Mouse (Mus musculus) ES-E14 (cell line): ENCODE data around the gene Gm17175. TPM values are rescaled to one million over a fixed set of nuclear protein-coding genes. Genes with fewer than 3 reads are reported as not detected.
"Not testable (repeated sequence)": the region's sequence is repeated elsewhere in the genome, so short reads cannot be mapped to it uniquely, and the experiment has no call there.

Source experiments
- DNase-seq: peaks from one replicate; pipeline ENCODE4 v3.0.0-alpha.2; 2013; ENCODE audit warnings: low read depth, low spot score
- H3K27ac ChIP-seq: 2 replicates; pipeline ENCODE4 v1.5.1; 2012; ENCODE audit warnings: low read depth, mild to moderate bottlenecking, low read length, moderate library complexity, mixed read lengths; ENCODE audit not compliant: poor library complexity, insufficient read depth, severe bottlenecking
- H3K36me3 ChIP-seq: 2 replicates; pipeline ENCODE4 v1.6.1; 2012; ENCODE audit warnings: mild to moderate bottlenecking, low read length, moderate library complexity, mixed read lengths; ENCODE audit not compliant: control insufficient read depth, poor library complexity, insufficient read depth, severe bottlenecking
- H3K4me1 ChIP-seq, 2 experiments: fragments of 150-350 bp in 1 of 2; sonication (generic) in 1 of 2; 2 replicates each; pipeline ENCODE4 v1.6.1; 2012; ENCODE audit warnings: low read length in 2 of 2, mild to moderate bottlenecking in 1 of 2, mixed read lengths in 1 of 2; ENCODE audit not compliant: control insufficient read depth in 2 of 2, insufficient read depth in 2 of 2, poor library complexity in 1 of 2
- H3K4me3 ChIP-seq, 2 experiments: fragments of 150-350 bp in 1 of 2; sonication (generic) in 1 of 2; 2 replicates each; pipeline ENCODE4 v1.5.1; 2012; ENCODE audit warnings: low read length in 2 of 2, low read depth in 1 of 2, mild to moderate bottlenecking in 1 of 2, mixed read lengths in 1 of 2; ENCODE audit not compliant: insufficient read depth in 1 of 2, poor library complexity in 1 of 2, severe bottlenecking in 1 of 2
- H3K9ac ChIP-seq: 2 replicates; pipeline ENCODE4 v1.6.1; 2012; ENCODE audit warnings: low read depth, mild to moderate bottlenecking, low read length, mixed read lengths; ENCODE audit not compliant: poor library complexity, insufficient read depth, severe bottlenecking
- H3K9me3 ChIP-seq: fragments of 150-350 bp; sonication (generic); 2 replicates; pipeline ENCODE4 v1.6.1; 2012; ENCODE audit warnings: low read depth, mild to moderate bottlenecking, low read length; ENCODE audit not compliant: control insufficient read depth, insufficient read depth
- CHD2 ChIP-seq: IDR thresholded peaks from 2 replicates; pipeline ENCODE4 v1.6.1; 2014; ENCODE audit warnings: mild to moderate bottlenecking, low read depth, low read length, inconsistent platforms
- HCFC1 ChIP-seq: IDR thresholded peaks from 2 replicates; pipeline ENCODE4 v1.6.1; 2012; ENCODE audit warnings: low read length, inconsistent platforms, borderline replicate concordance; ENCODE audit not compliant: insufficient read depth
- MAFK ChIP-seq: IDR thresholded peaks from 2 replicates; pipeline ENCODE4 v1.6.1; 2014; ENCODE audit warnings: mild to moderate bottlenecking, low read depth, low read length, inconsistent platforms; ENCODE audit not compliant: insufficient read depth
- ZC3H11A ChIP-seq: IDR thresholded peaks from 2 replicates; pipeline ENCODE4 v1.6.1; 2012; ENCODE audit warnings: low read depth, mild to moderate bottlenecking, inconsistent platforms, low read length, borderline replicate concordance
- ZNF384 ChIP-seq: IDR thresholded peaks from 2 replicates; pipeline ENCODE4 v1.6.1; 2012; ENCODE audit warnings: low read depth, low read length, inconsistent platforms
- in situ Hi-C, 2 experiments: fragments of 600-800 bp; cut with MboI; formaldehyde crosslinking; loops; one replicate each; pipeline ENCODE4 v1.15.1; 2025; ENCODE audit warnings: low sequenced_read_pairs in 2 of 2, inconsistent platforms in 1 of 2; ENCODE audit not compliant: unreplicated experiment in 2 of 2
- total RNA-seq: library from RNA; depleted of rRNA; stranded (reverse); fragments of 300-350 nt; gene quantifications from 2 replicates; pipeline ENCODE4 v1.2.3, GENCODE M21; 2012; rRNA removed

The Gm17175 gene
- not detected in 2 replicates for total RNA-seq

DNA sequence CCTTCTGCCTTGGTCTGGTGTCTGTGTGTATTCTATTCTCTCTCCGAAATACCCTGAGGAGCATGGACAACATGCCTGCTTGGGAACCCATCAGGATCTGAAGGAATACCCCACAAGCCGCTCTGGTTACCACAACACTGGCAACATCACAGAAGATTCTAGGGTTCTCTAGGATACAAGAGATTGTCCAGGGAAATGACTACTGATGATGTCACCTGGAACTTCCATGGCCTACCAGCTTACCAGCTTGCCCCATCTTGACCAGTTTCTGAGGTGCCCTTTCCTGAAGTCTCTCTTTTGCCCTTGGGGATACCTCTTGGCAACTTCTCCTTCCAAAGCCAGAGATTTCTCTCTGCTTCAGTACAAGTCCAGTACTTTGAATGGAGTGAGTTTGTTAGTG lies at the start of gene Gm17175:
Gene Gm17175 (minus strand): TSS at position 101 of the 400 bp plus-strand sequence.
- H3K36me3 ChIP-seq, H3K4me3 ChIP-seq, H3K9ac ChIP-seq, H3K9me3 ChIP-seq, DNase-seq, H3K27ac ChIP-seq, in situ Hi-C loops, H3K4me1 ChIP-seq: not testable (repeated sequence)

DNA sequence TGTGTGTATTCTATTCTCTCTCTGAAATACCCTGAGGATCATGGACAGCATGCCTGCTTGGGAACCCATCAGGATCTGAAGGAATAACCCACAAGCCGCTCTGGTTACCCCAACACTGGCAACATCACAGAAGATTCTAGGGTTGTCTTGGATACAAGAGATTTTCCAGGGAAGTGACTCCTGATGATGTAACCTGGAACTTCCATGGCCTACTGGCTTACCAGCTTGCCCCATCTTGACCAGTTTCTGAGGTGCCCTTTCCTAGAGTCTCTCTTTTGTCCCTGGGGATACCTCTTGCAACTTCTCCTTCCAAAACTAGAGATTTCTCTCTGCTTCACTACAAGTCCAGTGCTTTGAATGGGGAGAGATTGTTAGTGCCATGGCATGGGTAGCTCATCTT lies 37.3 kb upstream of the Gm17175 start, which contains the start of gene Gm17078:
Gene Gm17078 (minus strand): TSS at position 101 of the 400 bp plus-strand sequence.
- no peak within 1 kb of the TSS for H3K27ac ChIP-seq
- no peaks in the 10 kb centered on the region for H3K36me3 ChIP-seq
- H3K4me3 ChIP-seq: no peak within 1 kb of the TSS
- in situ Hi-C loops: no loop called here
- TF ChIP-seq HCFC1: no peak
- TF ChIP-seq ZC3H11A: no peak
- TF ChIP-seq CHD2: no peak
- no peak for TF ChIP-seq ZNF384
- TF ChIP-seq MAFK: no peak
- no peak within 1 kb of the TSS for H3K9ac ChIP-seq
- H3K4me1 ChIP-seq: no peaks in the 10 kb centered on the region
- no peaks in the 10 kb centered on the region for H3K9me3 ChIP-seq
- no peak for DNase-seq

DNA sequence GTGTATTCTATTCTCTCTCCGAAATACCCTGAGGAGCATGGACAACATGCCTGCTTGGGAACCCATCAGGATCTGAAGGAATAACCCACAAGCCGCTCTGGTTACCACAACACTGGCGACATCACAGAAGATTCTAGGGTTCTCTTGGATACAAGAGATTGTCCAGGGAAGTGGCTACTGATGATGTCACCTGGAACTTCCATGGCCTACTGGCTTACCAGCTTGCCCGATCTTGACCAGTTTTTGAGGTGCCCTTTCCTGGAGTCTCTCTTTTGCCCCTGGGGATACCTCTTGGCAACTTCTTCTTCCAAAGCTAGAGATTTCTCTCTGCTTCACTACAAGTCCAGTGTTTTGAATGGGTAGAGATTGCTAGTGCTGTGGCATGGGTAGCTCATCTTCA lies 18.2 kb upstream of the Gm17175 start, which contains the start of gene Gm17174:
Gene Gm17174 (minus strand): TSS at position 101 of the 400 bp plus-strand sequence.
- not testable (repeated sequence) for H3K27ac ChIP-seq, H3K9ac ChIP-seq, H3K9me3 ChIP-seq, DNase-seq, H3K36me3 ChIP-seq, H3K4me3 ChIP-seq, H3K4me1 ChIP-seq
- in situ Hi-C loops: loop anchor here (10.0 to 25.0 kb wide), 3 partner anchors 93 to 123 kb away; partner anchors contain the start of genes Gm17079 (in 1 of the 2) and Gm5800 (in 1 of the 2)

DNA sequence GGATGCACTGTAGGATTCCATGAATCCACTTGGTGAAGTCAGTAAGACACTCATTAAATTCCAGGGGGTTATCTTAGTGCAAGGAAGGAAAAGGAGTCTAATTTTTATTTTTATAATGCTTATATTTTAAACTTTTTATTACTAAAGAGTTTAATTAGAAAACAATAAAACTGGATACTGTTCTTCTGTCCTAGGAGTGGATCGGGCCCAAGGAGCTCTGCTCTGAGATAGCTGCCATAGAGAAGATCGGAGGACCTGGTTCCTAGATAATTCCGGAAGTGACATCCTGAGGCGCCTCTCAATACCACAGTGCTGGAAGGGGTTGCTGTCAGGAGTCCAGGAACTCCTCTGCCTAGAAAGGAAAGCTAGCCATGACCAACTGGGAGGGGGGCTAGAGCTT lies 21.4 kb downstream of the Gm17175 start, which contains the start of gene Gm5622:
Gene Gm5622 (plus strand): TSS at position 301 of the 400 bp plus-strand sequence.
- Histone ChIP-seq H3K9me3 (no peaks in the 10 kb centered on the region), H3K4me3 (no peak within 1 kb of the TSS), H3K4me1 (no peaks in the 10 kb centered on the region), H3K9ac (no peak within 1 kb of the TSS), H3K27ac (no peak within 1 kb of the TSS), H3K36me3 (no peaks in the 10 kb centered on the region)
- in situ Hi-C loops: no loop called here
- DNase-seq: no peak
- TF ChIP-seq CHD2: no peak
- TF ChIP-seq ZNF384: no peak
- no peak for TF ChIP-seq HCFC1
- no peak for TF ChIP-seq ZC3H11A
- no peak for TF ChIP-seq MAFK

Other genes with a start within 250 kb of the Gm17175 start
- not detected in 2 replicates for gene Gm7247, start 212.3 kb downstream of the Gm17175 start, total RNA-seq
- not detected in 2 replicates for gene Vmn2r88, start 163.2 kb downstream of the Gm17175 start, total RNA-seq
- gene Vmn2r89, start 122.2 kb downstream of the Gm17175 start, total RNA-seq: not detected in 2 replicates
- not detected in 2 replicates for gene Gm5622, start 21.3 kb downstream of the Gm17175 start, total RNA-seq
- not detected in 2 replicates for gene Gm17174, start 18.1 kb upstream of the Gm17175 start, total RNA-seq
- not detected in 2 replicates for gene Gm17078, start 37.2 kb upstream of the Gm17175 start, total RNA-seq
- not detected in 2 replicates for gene Gm4181, start 61.6 kb upstream of the Gm17175 start, total RNA-seq
- gene Gm17079, start 121.4 kb upstream of the Gm17175 start, total RNA-seq: not detected in 2 replicates
- gene Gm5800, start 143.1 kb upstream of the Gm17175 start, total RNA-seq: not detected in 2 replicates
- not detected in 2 replicates for gene Ang4, start 199.5 kb upstream of the Gm17175 start, total RNA-seq
- gene AY358078, start 226.0 kb upstream of the Gm17175 start, total RNA-seq: not detected in 2 replicates